Mouse (Mus musculus) urinary bladder, postnatal 25 days (tissue): ENCODE results near the gene Slc22a17.
"Not testable (repeated sequence)": the region's sequence is repeated elsewhere in the genome, so short reads cannot be mapped to it uniquely, and the experiment has no call there.

ENCODE experiments used
- DNase-seq: peaks from one replicate; pipeline ENCODE4 v3.0.0; 2022; ENCODE audit warnings: low spot score

Gene Slc22a17

GRCm38 (mm10) chr14:54912886-54913285 lies at the start of gene Slc22a17:
Slc22a17 (minus strand) TSS chr14:54913132.
- peak; percentile 61 for DNase-seq

GRCm38 (mm10) chr14:54962714-54963113 lies 49.8 kb upstream of the Slc22a17 start:
- DNase-seq = no peak

GRCm38 (mm10) chr14:54961487-54961886 lies 48.6 kb upstream of the Slc22a17 start:
- DNase-seq = no peak

- no peak for DNase-seq
Observed at GRCm38 (mm10) chr14:54960769-54961168, 47.8 kb upstream of the Slc22a17 start.

GRCm38 (mm10) chr14:54959853-54960613 lies 47.1 kb upstream of the Slc22a17 start:
- not testable (repeated sequence) for DNase-seq

- no peak for DNase-seq
Observed at GRCm38 (mm10) chr14:54959197-54959596, 46.3 kb upstream of the Slc22a17 start.

- DNase-seq = no peak
Observed at GRCm38 (mm10) chr14:54958503-54958902, 45.6 kb upstream of the Slc22a17 start.

- DNase-seq = no peak
Observed at GRCm38 (mm10) chr14:54956533-54956932, 43.6 kb upstream of the Slc22a17 start.

- DNase-seq = no peak
Observed at GRCm38 (mm10) chr14:54955481-54955880, 42.5 kb upstream of the Slc22a17 start.

GRCm38 (mm10) chr14:54954474-54954873 lies 41.5 kb upstream of the Slc22a17 start:
- no peak for DNase-seq

GRCm38 (mm10) chr14:54953664-54954206 lies 40.8 kb upstream of the Slc22a17 start:
- no peak for DNase-seq

GRCm38 (mm10) chr14:54951587-54951986 lies 38.7 kb upstream of the Slc22a17 start:
- no peak for DNase-seq

- DNase-seq = no peak
Observed at GRCm38 (mm10) chr14:54950493-54950892, 37.6 kb upstream of the Slc22a17 start.

GRCm38 (mm10) chr14:54948781-54949180 lies 35.8 kb upstream of the Slc22a17 start:
- DNase-seq = no peak

- DNase-seq = not testable (repeated sequence)
Observed at GRCm38 (mm10) chr14:54947008-54947407, 34.1 kb upstream of the Slc22a17 start.

- DNase-seq = no peak
Observed at GRCm38 (mm10) chr14:54945975-54946704, 33.2 kb upstream of the Slc22a17 start.

- DNase-seq = no peak
Observed at GRCm38 (mm10) chr14:54944939-54945338, 32.0 kb upstream of the Slc22a17 start.

- DNase-seq = no peak
Observed at GRCm38 (mm10) chr14:54943971-54944370, 31.0 kb upstream of the Slc22a17 start.

- DNase-seq = no peak
Observed at GRCm38 (mm10) chr14:54942479-54942878, 29.5 kb upstream of the Slc22a17 start.

GRCm38 (mm10) chr14:54941024-54941978 lies 28.4 kb upstream of the Slc22a17 start:
- no peak for DNase-seq

- no peak for DNase-seq
Observed at GRCm38 (mm10) chr14:54940176-54940530, 27.2 kb upstream of the Slc22a17 start.
